Mouse (Mus musculus) bone marrow, adult 2 months (tissue): ENCODE results near the gene Trp53i13.

Source experiments
- CTCF ChIP-seq: fragments of 200-500 bp; IDR thresholded peaks from 2 replicates; pipeline ENCODE4 v1.5.1; 2011; ENCODE audit warnings: low read length, control low read depth; ENCODE audit not compliant: control insufficient read depth, insufficient read depth
- POLR2A ChIP-seq: fragments of 200-500 bp; IDR thresholded peaks from 2 replicates; pipeline ENCODE4 v1.6.1; 2011; ENCODE audit warnings: low read depth, mild to moderate bottlenecking, control low read depth, low read length, borderline replicate concordance; ENCODE audit not compliant: control insufficient read depth

DNA sequence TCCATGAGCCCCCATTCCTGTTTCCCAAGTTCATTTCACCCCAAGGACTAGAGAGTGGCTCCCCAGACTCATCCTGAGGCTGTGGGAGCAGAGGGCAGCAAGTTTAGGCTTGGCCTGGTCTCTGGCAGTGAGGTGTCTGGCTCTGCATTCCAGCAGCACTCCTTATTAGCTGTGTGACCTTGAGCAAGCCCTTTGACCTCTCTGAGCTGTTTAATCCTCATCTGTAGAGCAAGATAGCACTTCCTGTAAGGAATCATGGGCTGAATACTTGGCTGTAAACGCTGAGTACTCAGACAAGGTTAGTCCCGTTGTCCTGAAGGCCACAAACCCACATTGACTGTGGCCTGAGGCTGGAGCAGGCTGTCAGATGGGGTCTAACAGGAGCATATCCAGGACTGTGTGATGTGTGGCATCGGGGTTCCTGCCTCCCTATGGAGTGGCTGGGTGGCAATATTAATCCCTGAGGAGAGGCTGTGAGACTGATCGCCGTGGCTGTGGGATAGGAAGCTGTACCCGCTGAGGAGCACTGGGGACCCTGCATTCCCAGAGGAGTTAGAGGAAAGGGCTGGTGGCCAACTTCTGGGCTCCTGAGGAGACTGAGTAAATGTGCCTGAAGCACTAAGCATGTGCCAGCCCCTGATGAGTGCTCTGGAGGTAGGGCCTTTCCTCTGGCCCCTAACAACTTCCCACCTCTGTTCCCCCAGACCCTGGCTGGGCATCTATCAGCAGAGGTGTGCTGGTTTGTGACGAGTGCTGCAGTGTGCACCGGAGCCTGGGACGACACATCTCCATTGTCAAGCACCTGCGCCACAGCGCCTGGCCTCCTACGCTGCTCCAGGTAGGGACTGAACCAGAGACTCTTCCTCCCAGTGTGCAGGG lies 17.3 kb downstream of the Trp53i13 start:
- TF ChIP-seq CTCF: no peak
- TF ChIP-seq POLR2A: no peak
